9 mouse cellular contexts compared by ENCODE assay signal in the genomic region with DNA sequence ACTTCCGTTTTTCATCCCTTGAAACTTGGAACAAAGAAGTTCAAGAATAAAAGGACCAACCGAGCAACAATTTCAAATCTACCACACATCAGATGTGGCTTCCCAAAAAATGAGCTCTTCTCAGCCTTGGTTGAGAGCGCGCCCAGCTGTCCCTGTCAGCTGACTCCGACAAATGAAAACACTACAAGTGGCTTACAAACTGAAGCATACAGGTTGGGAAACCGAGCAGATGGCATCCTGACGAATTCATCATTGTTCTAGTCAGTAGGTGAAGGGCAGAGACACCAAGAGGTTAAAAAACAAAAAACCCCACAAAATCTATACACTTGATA. TPM values are rescaled to one million over a fixed set of nuclear protein-coding genes. Genes with fewer than 3 reads are reported as not detected.
DNase-seq lines count a peak whose midpoint lies in the region; ATAC-seq and TF ChIP-seq lines count a peak whose summit lies in the region.
"Had no signal": no experiment of that assay in that cellular context is flagged by ENCODE, and none has a peak within 500 bp of the region (broad histone marks: within the 10 kb centered on the region; RNA-seq: fewer than 3 reads in every experiment).

No protein-coding gene starts in this region.

- peaks cover 26% of the 10 kb centered on the region for H3K36me3 ChIP-seq in forebrain, embryonic 10.5 days (replicated peaks)
- H3K36me3 ChIP-seq in hindbrain, embryonic 12.5 days: peaks cover 20% of the 10 kb centered on the region

- TF ChIP-seq CTCF in left cerebral cortex, adult 2 months (IDR thresholded peaks at IDR 0.05): no peak

- H3K9ac ChIP-seq in hindbrain, embryonic 12.5 days: peak overlapping the region; percentile 87

- H3K4me3 ChIP-seq in forebrain, embryonic 10.5 days: peak overlapping the region; percentile 88
- H3K4me3 ChIP-seq in hindbrain, embryonic 12.5 days: peak overlapping the region; percentile 86
- peak overlapping the region; percentile 81 for H3K4me3 ChIP-seq in left cerebral cortex, adult 2 months

- peak overlapping the region; percentile 92 for H3K27ac ChIP-seq in forebrain, embryonic 10.5 days
- peak overlapping the region; percentile 85 for H3K27ac ChIP-seq in hindbrain, embryonic 12.5 days
- peak overlapping the region; percentile 74; the same call in 1 of the 2 replicates for H3K27ac ChIP-seq in left cerebral cortex, adult 2 months

- no peaks in the 10 kb centered on the region for H3K9me3 ChIP-seq in forebrain, embryonic 10.5 days
- H3K9me3 ChIP-seq in hindbrain, embryonic 12.5 days (replicated peaks): no peaks in the 10 kb centered on the region

- DNase-seq in adrenal gland, postnatal 14 days: peak; percentile 32
- no peak for DNase-seq in adrenal gland, adult (ENCODE audit: inconsistent age in 2 of 2, low spot score in 1 of 2)
- DNase-seq in MEL-GATA-1-ER (ENCODE audit: extremely low read depth, low read depth): peak; percentile 30
- DNase-seq in forebrain, embryonic 10.5 days (ENCODE audit: extremely low spot score, low spot score): peak; percentile 17
- peak in 1 of 2 experiments; percentile 17 for DNase-seq in left cerebral cortex, adult 2 months (ENCODE audit: extremely low spot score in 1 of 2, low spot score in 2 of 2)
- peak; percentile 59 for DNase-seq in mesoderm, embryonic 11.5 days (ENCODE audit: low read depth, low spot score)
- DNase-seq in B cell, adult 2 months: no peak

- peaks cover 17% of the 10 kb centered on the region for H3K4me1 ChIP-seq in forebrain, embryonic 10.5 days
- no peaks in the 10 kb centered on the region for H3K4me1 ChIP-seq in hindbrain, embryonic 12.5 days

- intact Hi-C loops in left cerebral cortex, adult 2 months (cut with DNase I): no loop called here

- WGBS in forebrain, embryonic 10.5 days: 13% methylated on average over 7 of the region's 7 CpGs
- WGBS in hindbrain, embryonic 12.5 days: 7% methylated on average over 7 of the region's 7 CpGs

- ATAC-seq in hindbrain, embryonic 12.5 days (ENCODE audit: low FRiP score): no peak

- H3K27me3 ChIP-seq in forebrain, embryonic 10.5 days (ENCODE audit: poor library complexity, severe bottlenecking): peaks cover 18% of the 10 kb centered on the region; the same call in 1 of the 2 replicates
- H3K27me3 ChIP-seq in hindbrain, embryonic 12.5 days: no peaks in the 10 kb centered on the region

- H3K4me2 ChIP-seq in hindbrain, embryonic 12.5 days (replicated peaks): peak overlapping the region; percentile 75

RNA-seq across cellular contexts. Expression of a gene that starts 0.8 kb away (rescaled TPM):
- total RNA-seq in adrenal gland, postnatal 14 days (2021): 24.5 and 25.4 TPM in 2 replicates
- polyA plus RNA-seq in forebrain, embryonic 10.5 days (2016; fragmentation: Nextera tagmentation; extraction: Ambion mirVana): 21.8 and 25.1 TPM in 2 replicates
- polyA plus RNA-seq in hindbrain, embryonic 12.5 days (2016; fragmentation: Nextera tagmentation; extraction: Ambion mirVana): 28.5 and 29.2 TPM in 2 replicates
- total RNA-seq in left cerebral cortex, adult 2 months (2021): 10 to 100 TPM; 12.1 to 12.7 TPM

RNA-seq across cellular contexts. Expression of a gene that starts 16.7 kb away (rescaled TPM):
- not detected in 2 replicates for total RNA-seq in adrenal gland, postnatal 14 days (2021)
- polyA plus RNA-seq in forebrain, embryonic 10.5 days (2016; fragmentation: Nextera tagmentation; extraction: Ambion mirVana): not detected in 2 replicates
- polyA plus RNA-seq in hindbrain, embryonic 12.5 days (2016; fragmentation: Nextera tagmentation; extraction: Ambion mirVana): not detected in 2 replicates
- not detected for total RNA-seq in left cerebral cortex, adult 2 months (2021)
- total RNA-seq: left cerebral cortex, adult 8-10 months had no signal

RNA-seq across cellular contexts. Expression of a gene that starts 41.4 kb away (rescaled TPM):
- total RNA-seq in adrenal gland, postnatal 14 days (2021): 2,717 and 3,191 TPM in 2 replicates
- polyA plus RNA-seq in forebrain, embryonic 10.5 days (2016; fragmentation: Nextera tagmentation; extraction: Ambion mirVana): not detected in 2 replicates
- polyA plus RNA-seq in hindbrain, embryonic 12.5 days (2016; fragmentation: Nextera tagmentation; extraction: Ambion mirVana): 0.13 and 0.27 TPM in 2 replicates
- total RNA-seq in left cerebral cortex, adult 2 months (2021): not detected
- total RNA-seq: left cerebral cortex, adult 8-10 months had no signal

RNA-seq across cellular contexts. Expression of a gene that starts 58.1 kb away (rescaled TPM):
- 0.15 and 0.94 TPM in 2 replicates for total RNA-seq in adrenal gland, postnatal 14 days (2021)
- polyA plus RNA-seq in forebrain, embryonic 10.5 days (2016; fragmentation: Nextera tagmentation; extraction: Ambion mirVana): 3.7 and 4.0 TPM in 2 replicates
- polyA plus RNA-seq in hindbrain, embryonic 12.5 days (2016; fragmentation: Nextera tagmentation; extraction: Ambion mirVana): 6.0 and 6.6 TPM in 2 replicates
- 1 to 10 TPM; 8.7 to 8.8 TPM for total RNA-seq in left cerebral cortex, adult 2 months (2021)

Comparison
In these comparisons a context has a peak if more than half of its experiments do, and no peak if none do; other contexts are left out.
1. DNase-seq: peak in adrenal gland, postnatal 14 days (single experiment), MEL-GATA-1-ER (single experiment), forebrain, embryonic 10.5 days (single experiment) and mesoderm, embryonic 11.5 days (single experiment); none in adrenal gland, adult (0 of 2) and B cell, adult 2 months (0 of 2).
2. RNA of a gene that starts 41.4 kb away (total RNA-seq): 2,717 to 3,191 TPM in adrenal gland, postnatal 14 days; not detected in left cerebral cortex, adult 2 months; every median in the first group is over 1,000 times any median in the second.
3. Peak in every context shown above with its lines, with median percentiles within 50 percentile points of each other: H3K27ac ChIP-seq and H3K4me3 ChIP-seq.